In genomic region chr1:114074506-114074905, GRCm38 (mm10) we compare ENCODE assay signal across 29 mouse cellular contexts.
"Had no signal": no experiment of that assay in that cellular context is flagged by ENCODE, and none has a peak within 500 bp of the region (broad histone marks: within the 10 kb centered on the region; RNA-seq: fewer than 3 reads in every experiment).

No protein-coding gene starts in this region.

- ATAC-seq: forebrain, embryonic 13.5 days; forebrain, embryonic 14.5 days; forebrain, embryonic 15.5 days; forebrain, embryonic 16.5 days; forebrain, postnatal 0 days had no signal

- H3K36me3 ChIP-seq: embryonic facial prominence, embryonic 10.5 days; embryonic facial prominence, embryonic 12.5 days; embryonic facial prominence, embryonic 13.5 days; embryonic facial prominence, embryonic 15.5 days; forebrain, embryonic 10.5 days; forebrain, embryonic 12.5 days; forebrain, embryonic 15.5 days had no signal

- H3K4me2 ChIP-seq: embryonic facial prominence, embryonic 12.5 days; embryonic facial prominence, embryonic 13.5 days; embryonic facial prominence, embryonic 15.5 days; forebrain, embryonic 12.5 days; forebrain, embryonic 13.5 days; forebrain, embryonic 15.5 days had no signal

- H3K4me3 ChIP-seq: embryonic facial prominence, embryonic 10.5 days; embryonic facial prominence, embryonic 12.5 days; embryonic facial prominence, embryonic 13.5 days; embryonic facial prominence, embryonic 15.5 days; erythroblast, embryonic 14.5 days; forebrain, embryonic 10.5 days; forebrain, embryonic 12.5 days; forebrain, embryonic 13.5 days; forebrain, embryonic 15.5 days; gastrocnemius, adult 2 months; heart, adult 2 months had no signal

- H3K9me3 ChIP-seq: embryonic facial prominence, embryonic 10.5 days; embryonic facial prominence, embryonic 12.5 days; embryonic facial prominence, embryonic 13.5 days; embryonic facial prominence, embryonic 15.5 days; forebrain, embryonic 10.5 days; forebrain, embryonic 12.5 days; forebrain, embryonic 13.5 days; forebrain, embryonic 15.5 days had no signal

- H3K4me1 ChIP-seq: embryonic facial prominence, embryonic 10.5 days; embryonic facial prominence, embryonic 12.5 days; embryonic facial prominence, embryonic 13.5 days; embryonic facial prominence, embryonic 15.5 days; forebrain, embryonic 10.5 days; forebrain, embryonic 12.5 days; forebrain, embryonic 13.5 days; forebrain, embryonic 15.5 days had no signal

- H3K9ac ChIP-seq: embryonic facial prominence, embryonic 12.5 days; embryonic facial prominence, embryonic 13.5 days; embryonic facial prominence, embryonic 15.5 days; forebrain, embryonic 12.5 days; forebrain, embryonic 13.5 days; forebrain, embryonic 15.5 days; forebrain, postnatal 0 days had no signal

- DNase-seq: cerebellum, adult 2 months; cerebellum, adult 8-10 months; cerebellum, adult 9-10 months; cerebellum, adult 9-11 months; cerebellum, postnatal 10 days; cerebellum, postnatal 14 days; cerebellum, postnatal 25 days; cerebellum, postnatal 36 days; embryo, embryonic 11 days; forebrain, postnatal 0 days; gastrocnemius, adult 2 months; gastrocnemius, postnatal 10 days; gastrocnemius, postnatal 14 days; gastrocnemius, postnatal 25 days; gastrocnemius, postnatal 36 days; heart, adult 11 months; heart, adult 18-20 months; heart, adult 2 months had no signal

- H3K27ac ChIP-seq: embryonic facial prominence, embryonic 10.5 days; embryonic facial prominence, embryonic 12.5 days; embryonic facial prominence, embryonic 13.5 days; embryonic facial prominence, embryonic 15.5 days; forebrain, embryonic 10.5 days; forebrain, embryonic 12.5 days; forebrain, embryonic 13.5 days; forebrain, embryonic 15.5 days; gastrocnemius, adult 2 months; heart, adult 2 months had no signal

- H3K27me3 ChIP-seq: embryonic facial prominence, embryonic 12.5 days; embryonic facial prominence, embryonic 13.5 days; embryonic facial prominence, embryonic 15.5 days; forebrain, embryonic 12.5 days; forebrain, embryonic 13.5 days; forebrain, embryonic 15.5 days had no signal
